Comparison of ENCODE assay signal across 8 mouse cellular contexts in the genomic region with DNA sequence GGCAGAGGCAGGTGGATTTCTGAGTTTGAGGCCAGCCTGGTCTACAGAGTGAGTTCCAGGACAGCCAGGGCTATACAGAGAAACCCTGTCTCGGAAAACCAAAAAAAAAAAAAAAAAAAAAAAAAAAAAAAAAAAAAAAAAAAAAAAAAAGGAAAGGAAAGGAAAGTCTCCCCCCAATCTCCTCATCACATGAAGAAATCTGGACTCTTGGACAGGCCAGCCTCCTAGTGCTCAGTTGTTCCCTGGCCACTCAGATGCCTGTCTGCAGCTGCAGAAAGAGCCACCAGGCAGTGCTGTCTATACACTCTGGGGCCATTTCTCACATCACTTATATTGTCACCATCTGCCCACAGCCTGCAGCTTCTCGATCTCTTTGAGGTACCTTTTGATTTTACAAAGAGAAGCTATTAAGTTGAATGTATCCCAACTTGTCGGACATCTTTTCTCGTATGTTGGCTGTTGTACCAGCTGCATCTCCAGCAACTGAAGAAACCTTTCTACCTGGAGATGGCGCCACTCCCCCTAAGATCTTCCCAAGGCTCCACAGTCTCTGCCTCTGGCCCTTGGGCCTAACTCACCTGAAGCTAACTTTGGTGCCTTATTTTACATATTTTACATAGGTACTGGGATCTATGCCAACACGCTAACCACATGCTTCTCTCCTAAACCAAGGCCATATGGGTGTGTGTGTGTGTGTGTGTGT. TPM values are rescaled to one million over a fixed set of nuclear protein-coding genes. Genes with fewer than 3 reads are reported as not detected.
DNase-seq lines count a peak whose midpoint lies in the region; ATAC-seq lines count a peak whose summit lies in the region.

No protein-coding gene starts in this region.

- no peak overlapping the region for H3K4me2 ChIP-seq in limb, embryonic 11.5 days (ENCODE audit: low read depth, severe bottlenecking)

- H3K27ac ChIP-seq in limb, embryonic 11.5 days (replicated peaks; ENCODE audit: low read depth, low read length), result no peak overlapping the region
- H3K27ac ChIP-seq in limb, embryonic 10.5 days, result no peak overlapping the region

- DNase-seq in cerebellum, adult 11 months, result peak; percentile 26
- peak; percentile 38 for DNase-seq in limb, embryonic 11.5 days (ENCODE audit: low spot score)
- DNase-seq in limb, embryonic 10.5 days (ENCODE audit: low spot score), result no peak
- DNase-seq in adrenal gland, postnatal 14 days, result peak; percentile 74
- peak; percentile 56 for DNase-seq in kidney, postnatal 14 days
- peak; percentile 43 for DNase-seq in retina, postnatal 7 days (ENCODE audit: low read depth, low spot score)
- DNase-seq in frontal cortex, postnatal 14 days (ENCODE audit: low spot score in 2 of 2), result no peak

- no peaks in the 10 kb centered on the region for H3K36me3 ChIP-seq in limb, embryonic 11.5 days (ENCODE audit: control insufficient read depth, insufficient read depth, low read length)
- H3K36me3 ChIP-seq in limb, embryonic 10.5 days, result 0 out of 2 replicates have a peak, but pooled peaks cover 3% of the 10 kb centered on the region

- ATAC-seq in cerebellum, adult (ENCODE audit: insufficient number of reproducible peaks, low FRiP score, low TSS enrichment), result no peak
- no peak for ATAC-seq in limb, embryonic 11.5 days (ENCODE audit: insufficient number of reproducible peaks, low FRiP score, low TSS enrichment, low read depth)

- no peaks in the 10 kb centered on the region for H3K27me3 ChIP-seq in limb, embryonic 11.5 days (ENCODE audit: control insufficient read depth, insufficient read depth, low read length)
- no peaks in the 10 kb centered on the region for H3K27me3 ChIP-seq in limb, embryonic 10.5 days (ENCODE audit: low read depth, poor library complexity, severe bottlenecking)

- no peak overlapping the region for H3K9ac ChIP-seq in limb, embryonic 11.5 days (ENCODE audit: low read length)

- H3K9me3 ChIP-seq in limb, embryonic 11.5 days (ENCODE audit: control insufficient read depth, low read length), result no peaks in the 10 kb centered on the region
- H3K9me3 ChIP-seq in limb, embryonic 10.5 days (replicated peaks), result no peaks in the 10 kb centered on the region

- 73% methylated on average over 6 of the region's 6 CpGs for WGBS in limb, embryonic 11.5 days
- WGBS in limb, embryonic 10.5 days, result 77% methylated on average over 6 of the region's 6 CpGs

- no peak overlapping the region for H3K4me3 ChIP-seq in limb, embryonic 11.5 days (ENCODE audit: low read depth, low read length)
- H3K4me3 ChIP-seq in limb, embryonic 10.5 days, result no peak overlapping the region

- H3K4me1 ChIP-seq in limb, embryonic 11.5 days (ENCODE audit: control insufficient read depth, insufficient read depth, low read length), result no peaks in the 10 kb centered on the region
- H3K4me1 ChIP-seq in limb, embryonic 10.5 days, result no peaks in the 10 kb centered on the region

RNA-seq across cellular contexts. Expression of gene Dip2a, which starts 18.6 kb away (rescaled TPM):
- polyA plus RNA-seq in limb, embryonic 11.5 days (2014; fragmentation: Nextera tagmentation; extraction: Ambion mirVana), result 4.5 and 5.2 TPM in 2 replicates
- 5.1 and 7.6 TPM in 2 replicates for polyA plus RNA-seq in limb, embryonic 10.5 days (2016; fragmentation: Nextera tagmentation; extraction: Ambion mirVana)
- 31.1 and 31.6 TPM in 2 replicates for total RNA-seq in adrenal gland, postnatal 14 days (2021)

Comparison
In these comparisons a context has a peak if more than half of its experiments do, and no peak if none do; other contexts are left out.
1. DNase-seq: peak in cerebellum, adult 11 months (single experiment), limb, embryonic 11.5 days (single experiment), adrenal gland, postnatal 14 days (single experiment), kidney, postnatal 14 days (single experiment) and retina, postnatal 7 days (single experiment); none in limb, embryonic 10.5 days (single experiment) and frontal cortex, postnatal 14 days (0 of 2).